Comparison of ENCODE assay signal across 13 mouse cellular contexts in genomic region chrX:99389778-99390461, GRCm38 (mm10).
DNase-seq lines count a peak whose midpoint lies in the region; ATAC-seq lines count a peak whose summit lies in the region.
"Had no signal": no experiment of that assay in that cellular context is flagged by ENCODE, and none has a peak within 500 bp of the region (broad histone marks: within the 10 kb centered on the region; RNA-seq: fewer than 3 reads in every experiment).

No protein-coding gene starts in this region.

- no peak overlapping the region for H3K4me2 ChIP-seq in limb, embryonic 11.5 days (ENCODE audit: low read depth, severe bottlenecking)
- no peak overlapping the region for H3K4me2 ChIP-seq in heart, embryonic 12.5 days
- H3K4me2 ChIP-seq: hindbrain, embryonic 14.5 days; liver, embryonic 13.5 days had no signal

- no peaks in the 10 kb centered on the region for H3K9me3 ChIP-seq in limb, embryonic 11.5 days (ENCODE audit: control insufficient read depth, low read length)
- H3K9me3 ChIP-seq in heart, embryonic 12.5 days (replicated peaks) = no peaks in the 10 kb centered on the region
- H3K9me3 ChIP-seq: liver, embryonic 13.5 days; megakaryocyte, embryonic 14.5 days had no signal

- no peak overlapping the region for H3K4me3 ChIP-seq in limb, embryonic 11.5 days (ENCODE audit: low read depth, low read length)
- H3K4me3 ChIP-seq in heart, embryonic 12.5 days = no peak overlapping the region
- H3K4me3 ChIP-seq: layer of hippocampus, adult 2 months; liver, embryonic 13.5 days; megakaryocyte, embryonic 14.5 days had no signal

- WGBS in limb, embryonic 11.5 days = 36% methylated on average over 12 of the region's 12 CpGs
- WGBS in heart, embryonic 12.5 days = 63% methylated on average over 12 of the region's 12 CpGs

- ATAC-seq in limb, embryonic 11.5 days (ENCODE audit: insufficient number of reproducible peaks, low FRiP score, low TSS enrichment, low read depth) = peak; percentile 82
- ATAC-seq in heart, embryonic 12.5 days (ENCODE audit: insufficient number of reproducible peaks, low FRiP score) = no peak

- peaks cover 19% of the 10 kb centered on the region for H3K27me3 ChIP-seq in limb, embryonic 11.5 days (ENCODE audit: control insufficient read depth, insufficient read depth, low read length)
- peaks cover 30% of the 10 kb centered on the region for H3K27me3 ChIP-seq in heart, embryonic 12.5 days (replicated peaks)

- H3K9ac ChIP-seq in limb, embryonic 11.5 days (ENCODE audit: low read length) = no peak overlapping the region
- H3K9ac ChIP-seq in heart, embryonic 12.5 days = no peak overlapping the region
- H3K9ac ChIP-seq: hindbrain, embryonic 14.5 days; liver, embryonic 13.5 days had no signal

- H3K27ac ChIP-seq in limb, embryonic 11.5 days (replicated peaks; ENCODE audit: low read depth, low read length) = peak overlapping the region; percentile 66
- no peak overlapping the region for H3K27ac ChIP-seq in heart, embryonic 12.5 days (ENCODE audit: poor library complexity, severe bottlenecking)
- H3K27ac ChIP-seq: hindbrain, embryonic 14.5 days; layer of hippocampus, adult 2 months; liver, embryonic 13.5 days had no signal

- H3K4me1 ChIP-seq in limb, embryonic 11.5 days (ENCODE audit: control insufficient read depth, insufficient read depth, low read length) = peaks cover 16% of the 10 kb centered on the region; the same call in 1 of the 2 replicates
- H3K4me1 ChIP-seq in heart, embryonic 12.5 days (replicated peaks) = no peaks in the 10 kb centered on the region; the same call in 1 of the 2 replicates
- H3K4me1 ChIP-seq: liver, embryonic 13.5 days; megakaryocyte, embryonic 14.5 days had no signal

- H3K36me3 ChIP-seq in limb, embryonic 11.5 days (ENCODE audit: control insufficient read depth, insufficient read depth, low read length) = no peaks in the 10 kb centered on the region
- no peaks in the 10 kb centered on the region for H3K36me3 ChIP-seq in heart, embryonic 12.5 days
- H3K36me3 ChIP-seq: liver, embryonic 13.5 days had no signal

- peak; percentile 21 for DNase-seq in kidney, postnatal 14 days
- DNase-seq in kidney, postnatal 25 days = no peak
- DNase-seq in embryo, embryonic 10 days (ENCODE audit: low spot score) = peak; percentile 57
- peak; percentile 42 for DNase-seq in embryo, embryonic 11 days
- DNase-seq in limb, embryonic 11.5 days (ENCODE audit: low spot score) = peak; percentile 61
- no peak for DNase-seq in heart, adult 9 months (ENCODE audit: low spot score in 2 of 2)
- DNase-seq: cerebellum, postnatal 36 days; liver, embryonic 13.5 days; thymus, adult 18-20 months had no signal

Comparison
In these comparisons a context has a peak if more than half of its experiments do, and no peak if none do; other contexts are left out.
1. DNase-seq: peak in kidney, postnatal 14 days (single experiment), embryo, embryonic 10 days (single experiment), embryo, embryonic 11 days (single experiment) and limb, embryonic 11.5 days (single experiment); none in kidney, postnatal 25 days (0 of 2) and heart, adult 9 months (0 of 2).